Mouse (Mus musculus) lung, postnatal 0 days (tissue): ENCODE results near the gene Tbc1d14. TPM values are rescaled to one million over a fixed set of nuclear protein-coding genes. Genes with fewer than 3 reads are reported as not detected.

Experiments
- ATAC-seq: fragments of 200-750 bp; cut with Nextera tagmentation; 2 replicates; pipeline ENCODE4 v1.8.0; 2017; ENCODE audit warnings: moderate library complexity
- DNase-seq: peaks from one replicate; pipeline ENCODE4 v3.0.0-alpha.2; 2016; ENCODE audit warnings: low spot score
- H3K27ac ChIP-seq: fragments of 300-500 bp; sonication (generic); 2 replicates; pipeline ENCODE4 v1.5.1; 2014; ENCODE audit warnings: antibody characterized with exemption, mild to moderate bottlenecking, low read length, mixed read lengths
- H3K27me3 ChIP-seq: fragments of 300-500 bp; sonication (generic); replicated peaks from 2 replicates; pipeline ENCODE4 v1.6.1; 2014; ENCODE audit warnings: low read length, mixed read lengths; ENCODE audit not compliant: insufficient read depth
- H3K36me3 ChIP-seq: fragments of 300-500 bp; sonication (generic); 2 replicates; pipeline ENCODE4 v1.6.1; 2014; ENCODE audit warnings: low read length, mixed read lengths; ENCODE audit not compliant: insufficient read depth
- H3K4me1 ChIP-seq: fragments of 300-500 bp; sonication (generic); 2 replicates; pipeline ENCODE4 v1.6.1; 2014; ENCODE audit warnings: antibody characterized with exemption, low read depth, low read length, mixed read lengths; ENCODE audit not compliant: insufficient read depth
- H3K4me2 ChIP-seq: fragments of 300-500 bp; sonication (generic); replicated peaks from 2 replicates; pipeline ENCODE4 v1.6.1; 2014; ENCODE audit warnings: low read depth, mild to moderate bottlenecking, low read length, moderate library complexity, mixed read lengths
- H3K4me3 ChIP-seq: fragments of 300-500 bp; sonication (generic); 2 replicates; pipeline ENCODE4 v1.5.1; 2014; ENCODE audit warnings: low read depth, low read length
- H3K9ac ChIP-seq: fragments of 300-500 bp; sonication (generic); replicated peaks from 2 replicates; pipeline ENCODE4 v1.6.1; 2014; ENCODE audit warnings: low read depth, mild to moderate bottlenecking
- H3K9me3 ChIP-seq: fragments of 300-500 bp; sonication (generic); 2 replicates; pipeline ENCODE4 v1.6.1; 2016; ENCODE audit warnings: low read length, mixed read lengths
- CTCF ChIP-seq: IDR thresholded peaks from 2 replicates; pipeline ENCODE4 v1.5.1; 2016; ENCODE audit warnings: antibody characterized with exemption, mild to moderate bottlenecking
- EP300 ChIP-seq: IDR thresholded peaks from 2 replicates; pipeline ENCODE4 v1.6.1; 2016; ENCODE audit warnings: antibody characterized with exemption, mild to moderate bottlenecking, control low read depth
- WGBS: fragments of 180-500 bp; shearing (Covaris S2); extraction: QIAGEN DNeasy Blood & Tissue Kit; methylation state at CpG from one replicate; pipeline ENCODE4 v1.1.7; 2014; 5-methylcytosine and 5-hydroxymethylcytosine counted together
- polyA plus RNA-seq: library from polyadenylated mRNA; unstranded; fragments of >200 nt; fragmentation: Nextera tagmentation; extraction: Ambion mirVana; gene quantifications from 2 replicates; pipeline ENCODE4 v1.2.1, GENCODE M21; 2015

Tbc1d14 gene
- polyA plus RNA-seq, 1 experiment from 2014 or later: 15.0 TPM

DNA sequence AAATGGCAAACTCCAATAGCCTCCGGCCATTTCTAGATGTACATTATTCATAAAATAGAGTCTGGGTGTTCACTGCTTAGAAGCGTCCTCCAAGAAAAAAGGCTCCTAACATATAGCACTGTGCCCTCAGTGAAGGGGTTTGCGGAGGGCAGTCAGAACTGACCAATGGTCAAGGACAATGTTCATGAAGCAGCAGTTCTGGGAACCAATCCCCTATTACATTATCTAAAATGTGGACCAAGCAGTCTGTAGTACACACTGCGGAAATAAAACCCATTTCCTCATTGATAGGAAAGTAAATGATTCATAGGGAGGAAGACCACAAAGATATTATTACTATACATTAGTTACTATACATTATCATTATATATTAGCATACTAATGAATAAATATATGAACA is 32.6 kb downstream of the Tbc1d14 start:
- H3K36me3 ChIP-seq: no peaks in the 10 kb centered on the region
- H3K4me3 ChIP-seq: no peak overlapping the region
- no peaks in the 10 kb centered on the region for H3K27me3 ChIP-seq
- peaks cover 11% of the 10 kb centered on the region for H3K4me1 ChIP-seq
- no peaks in the 10 kb centered on the region for H3K9me3 ChIP-seq
- no peak for ATAC-seq
- no peak for DNase-seq
- whole genome bisulfite sequencing: 94% methylated on average over 4 of the region's 4 CpGs
- H3K4me2 ChIP-seq: no peak overlapping the region
- H3K27ac ChIP-seq: 0 out of 2 replicates have a peak overlapping the region, but pooled peaks have one; percentile 51
- H3K9ac ChIP-seq: no peak overlapping the region
- TF ChIP-seq CTCF: no peak
- TF ChIP-seq EP300: no peak

DNA sequence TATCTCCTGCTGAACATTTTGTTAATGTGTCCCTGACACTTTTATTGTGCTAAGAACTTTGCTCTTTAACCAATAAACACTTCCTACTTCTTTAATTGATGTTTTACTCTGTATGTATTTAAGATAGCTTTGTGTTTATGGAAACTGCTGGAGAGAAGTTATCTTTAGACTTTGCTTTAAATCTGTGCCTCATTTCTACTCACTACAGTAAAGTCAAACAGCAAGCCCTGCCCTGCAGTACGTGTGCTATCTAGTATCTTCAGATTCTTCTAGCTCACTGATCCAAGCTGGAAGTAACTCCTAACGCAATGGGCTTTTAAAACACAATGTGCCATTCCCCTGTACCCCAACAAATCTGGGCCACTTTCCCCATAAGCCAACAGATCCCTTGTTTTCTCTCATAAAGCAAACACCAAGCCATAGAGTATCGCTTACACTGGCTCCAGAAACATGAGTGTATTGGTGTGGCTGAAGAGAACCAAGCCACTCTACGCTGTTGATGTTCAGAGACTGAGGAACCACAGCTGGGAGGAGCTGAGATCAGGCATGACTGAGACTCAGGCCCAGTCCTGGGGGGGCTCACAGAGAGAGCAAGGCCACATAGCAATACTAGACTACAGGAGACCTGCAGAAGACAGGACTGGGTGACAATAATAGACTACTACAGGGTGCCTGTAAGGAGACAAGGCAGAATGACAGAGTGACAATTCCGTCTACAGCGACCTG is 33.4 kb downstream of the Tbc1d14 start:
- no peak overlapping the region for H3K4me2 ChIP-seq
- ATAC-seq (peak; percentile 36; the same call in 1 of the 2 replicates), DNase-seq (no peak)
- H3K27ac ChIP-seq: peak overlapping the region; percentile 51; the same call in 1 of the 2 replicates
- no peaks in the 10 kb centered on the region for H3K36me3 ChIP-seq
- peaks cover 11% of the 10 kb centered on the region for H3K4me1 ChIP-seq
- no peak overlapping the region for H3K4me3 ChIP-seq
- no peak overlapping the region for H3K9ac ChIP-seq
- TF ChIP-seq CTCF (no peak), EP300 (no peak)
- H3K27me3 ChIP-seq: no peaks in the 10 kb centered on the region
- WGBS: 66% methylated on average over 6 of the region's 6 CpGs
- no peaks in the 10 kb centered on the region for H3K9me3 ChIP-seq

DNA sequence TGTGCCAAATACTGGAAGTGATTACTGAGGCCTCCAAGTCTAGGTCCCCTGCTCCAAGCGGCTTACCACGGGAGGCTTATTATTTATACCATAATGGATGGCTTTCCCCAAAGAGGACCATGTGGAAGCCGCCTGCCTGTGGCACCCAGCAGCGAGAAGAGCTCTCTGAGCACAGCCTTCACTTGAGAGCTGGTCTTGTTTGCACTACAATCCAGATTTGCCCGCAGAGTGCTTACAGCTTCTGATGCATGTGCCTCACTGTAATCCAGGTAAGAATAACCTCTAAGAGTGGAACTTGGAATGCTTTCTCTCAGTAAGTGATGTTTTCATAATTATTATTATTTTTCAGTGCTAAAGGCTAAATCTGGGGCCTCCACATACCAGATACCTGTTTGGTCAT is 34.0 kb downstream of the Tbc1d14 start:
- Histone ChIP-seq H3K9ac (no peak overlapping the region), H3K4me2 (no peak overlapping the region), H3K4me3 (no peak overlapping the region), H3K36me3 (no peaks in the 10 kb centered on the region), H3K4me1 (peaks cover 11% of the 10 kb centered on the region), H3K27ac (no peak overlapping the region), H3K9me3 (no peaks in the 10 kb centered on the region), H3K27me3 (no peaks in the 10 kb centered on the region)
- DNase-seq (peak; percentile 66), ATAC-seq (peak; percentile 46; the same call in 1 of the 2 replicates)
- WGBS: 62% methylated on average over 5 of the region's 5 CpGs
- TF ChIP-seq EP300 (no peak), CTCF (no peak)

DNA sequence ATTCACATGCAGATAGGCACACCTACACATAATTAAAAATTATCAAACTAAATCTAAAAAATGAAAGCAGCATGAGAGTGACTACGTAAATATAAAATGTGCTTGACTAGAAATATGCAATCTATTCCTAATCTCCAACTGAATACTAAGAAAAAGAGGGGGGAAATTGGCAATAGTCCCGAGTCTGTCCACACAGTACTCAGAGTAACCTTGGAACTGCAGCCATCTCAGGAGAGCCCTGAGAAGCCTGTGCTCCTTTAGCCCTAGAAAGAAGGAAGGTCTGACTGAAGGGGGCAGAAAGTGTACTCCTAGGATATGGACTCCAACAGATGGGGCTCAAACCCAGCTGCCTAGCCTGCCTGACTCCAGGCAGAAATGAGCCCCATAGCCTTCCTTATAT is 34.5 kb downstream of the Tbc1d14 start:
- Histone ChIP-seq H3K27me3 (no peaks in the 10 kb centered on the region), H3K4me2 (no peak overlapping the region), H3K9ac (no peak overlapping the region), H3K36me3 (no peaks in the 10 kb centered on the region), H3K4me3 (no peak overlapping the region), H3K4me1 (peaks cover 11% of the 10 kb centered on the region), H3K27ac (no peak overlapping the region), H3K9me3 (no peaks in the 10 kb centered on the region)
- DNase-seq (no peak), ATAC-seq (0 out of 2 replicates have a peak, but pooled peaks have one; percentile 24)
- WGBS: 42% methylated on average over 2 of the region's 2 CpGs
- TF ChIP-seq CTCF: no peak
- TF ChIP-seq EP300: no peak

DNA sequence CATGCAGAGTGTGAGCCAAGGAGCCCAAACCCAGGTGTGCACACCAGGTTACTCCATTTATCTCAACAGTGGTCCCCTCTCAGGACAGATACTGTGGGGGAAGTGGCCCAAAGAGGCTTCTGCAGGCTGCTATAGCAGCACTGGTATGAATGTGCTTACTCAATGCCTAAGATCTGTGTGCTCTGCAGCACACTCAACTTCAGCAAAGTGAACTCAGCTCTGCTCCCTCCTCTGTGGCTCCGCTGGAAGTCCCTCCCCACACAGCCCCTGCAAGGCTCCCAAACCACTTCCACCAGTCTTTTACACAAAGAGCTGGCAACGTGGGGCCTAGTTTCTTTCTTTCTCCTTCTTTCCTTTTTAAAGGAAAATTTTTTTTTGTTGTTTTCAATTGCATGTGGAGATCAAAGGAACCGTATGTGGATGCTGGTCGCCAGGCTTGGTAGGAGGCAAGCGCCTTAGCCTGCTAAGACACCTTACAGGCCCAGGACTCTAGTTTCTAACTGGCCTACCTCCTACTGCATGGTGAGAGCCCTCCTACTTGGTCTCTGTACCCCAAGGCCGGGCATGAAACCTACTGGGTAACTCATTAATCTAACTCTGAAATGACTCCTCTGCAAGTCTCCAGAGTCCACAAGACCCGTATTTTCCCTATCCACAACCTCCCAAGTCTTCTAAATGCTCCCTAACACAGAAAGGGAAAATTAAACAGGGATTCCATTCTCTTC is 35.3 kb downstream of the Tbc1d14 start:
- H3K4me2 ChIP-seq: no peak overlapping the region
- WGBS: 41% methylated on average over 7 of the region's 7 CpGs
- TF ChIP-seq CTCF (no peak), EP300 (no peak)
- DNase-seq (peak; percentile 32), ATAC-seq (peak; percentile 38)
- no peaks in the 10 kb centered on the region for H3K27me3 ChIP-seq
- H3K27ac ChIP-seq: no peak overlapping the region; the same call in 1 of the 2 replicates
- peaks cover 13% of the 10 kb centered on the region for H3K4me1 ChIP-seq
- no peaks in the 10 kb centered on the region for H3K9me3 ChIP-seq
- no peak overlapping the region for H3K4me3 ChIP-seq
- no peak overlapping the region for H3K9ac ChIP-seq
- no peaks in the 10 kb centered on the region for H3K36me3 ChIP-seq

DNA sequence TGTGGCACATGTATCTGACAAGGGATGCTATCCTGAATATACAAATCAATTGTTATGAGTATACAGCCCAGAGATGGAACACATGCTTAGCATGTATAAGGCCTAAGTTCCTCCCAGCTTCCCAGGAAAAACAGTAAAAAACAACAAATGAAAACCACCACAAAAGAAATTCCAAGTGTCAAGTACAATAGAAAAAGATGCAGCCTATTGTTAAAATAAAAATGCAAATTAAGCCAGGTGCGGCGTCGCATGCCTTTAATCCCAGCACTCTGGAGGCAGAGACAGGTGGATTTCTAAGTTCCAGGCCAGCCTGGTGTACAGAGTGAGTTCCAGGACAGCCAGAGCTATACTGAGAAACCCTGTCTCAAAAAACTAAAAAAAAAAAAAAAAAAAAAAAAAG is 36.2 kb downstream of the Tbc1d14 start:
- H3K9ac ChIP-seq: no peak overlapping the region
- no peaks in the 10 kb centered on the region for H3K9me3 ChIP-seq
- no peak for TF ChIP-seq EP300
- no peak for TF ChIP-seq CTCF
- 89% methylated on average over 3 of the region's 3 CpGs for WGBS
- H3K4me3 ChIP-seq: no peak overlapping the region
- no peak for DNase-seq
- peaks cover 13% of the 10 kb centered on the region for H3K4me1 ChIP-seq
- H3K4me2 ChIP-seq: no peak overlapping the region
- H3K36me3 ChIP-seq: no peaks in the 10 kb centered on the region
- H3K27me3 ChIP-seq: no peaks in the 10 kb centered on the region
- H3K27ac ChIP-seq: no peak overlapping the region
- ATAC-seq: no peak
